Mouse (Mus musculus) cerebellum, postnatal 36 days (tissue): ENCODE measurements around the gene Gm20388.

Source experiments
- DNase-seq, 2 experiments: peaks; one replicate each; pipeline ENCODE4 v3.0.0; 2021 to 2022; ENCODE audit warnings: mixed read lengths in 2 of 2

The Gm20388 gene

GRCm38 (mm10) chr8:124321227-124321840 lies 4410.7 kb downstream of the Gm20388 start:
- no peak for DNase-seq

GRCm38 (mm10) chr8:124323356-124323755 lies 4412.7 kb downstream of the Gm20388 start:
- DNase-seq = no peak

DNA sequence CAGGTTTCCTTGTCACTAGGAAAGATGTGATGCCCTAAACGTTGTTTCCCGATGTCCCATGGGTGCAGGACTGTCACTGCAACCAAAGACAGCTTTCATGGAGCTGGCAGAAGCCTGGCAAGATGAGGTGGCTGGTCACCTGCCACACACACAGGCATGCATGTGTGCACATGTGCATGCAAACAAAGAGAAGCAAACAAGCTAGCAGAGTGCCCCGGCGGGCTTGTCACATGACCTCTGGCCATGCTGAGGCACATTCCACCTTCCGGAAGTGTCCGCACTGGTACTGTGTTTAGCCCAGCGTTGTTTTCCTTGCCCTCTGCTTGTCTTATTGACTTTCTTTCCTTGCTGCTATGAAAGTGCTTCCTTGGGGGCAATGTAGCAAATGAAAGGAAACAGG lies 4417.6 kb downstream of the Gm20388 start:
- DNase-seq = no peak

GRCm38 (mm10) chr8:124329690-124330089 lies 4419.0 kb downstream of the Gm20388 start:
- DNase-seq = no peak

- DNase-seq = peak; percentile 61 to 74
These were observed 4419.8 kb downstream of the Gm20388 start for GRCm38 (mm10) chr8:124330433-124330832.

- DNase-seq = no peak
These were observed 4420.5 kb downstream of the Gm20388 start for GRCm38 (mm10) chr8:124331094-124331493.

- no peak for DNase-seq
These were observed 4421.1 kb downstream of the Gm20388 start for GRCm38 (mm10) chr8:124331706-124332105.

GRCm38 (mm10) chr8:124336302-124336701 lies 4425.7 kb downstream of the Gm20388 start:
- DNase-seq = no peak

GRCm38 (mm10) chr8:124339742-124340141 lies 4429.1 kb downstream of the Gm20388 start:
- DNase-seq = no peak

- DNase-seq = no peak
These were observed 4429.9 kb downstream of the Gm20388 start for GRCm38 (mm10) chr8:124340360-124341068.

DNA sequence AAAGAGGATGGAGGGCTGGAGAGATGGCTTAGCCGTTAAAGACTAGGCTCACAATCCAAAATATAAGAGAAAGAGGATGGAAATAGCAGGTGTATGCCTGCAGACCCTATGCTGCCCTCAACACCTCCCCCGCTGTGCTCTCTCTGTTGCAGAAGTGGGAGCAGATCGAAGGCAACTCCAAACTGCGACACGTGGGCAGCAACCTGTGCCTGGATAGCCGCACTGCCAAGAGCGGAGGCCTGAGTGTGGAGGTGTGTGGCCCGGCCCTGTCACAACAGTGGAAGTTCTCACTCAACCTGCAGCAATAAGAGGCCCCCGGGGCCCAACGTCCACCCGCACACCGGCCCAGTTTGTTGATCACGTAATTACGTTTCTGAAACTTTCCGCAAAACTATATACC lies 4432.5 kb downstream of the Gm20388 start:
- DNase-seq = no peak

DNA sequence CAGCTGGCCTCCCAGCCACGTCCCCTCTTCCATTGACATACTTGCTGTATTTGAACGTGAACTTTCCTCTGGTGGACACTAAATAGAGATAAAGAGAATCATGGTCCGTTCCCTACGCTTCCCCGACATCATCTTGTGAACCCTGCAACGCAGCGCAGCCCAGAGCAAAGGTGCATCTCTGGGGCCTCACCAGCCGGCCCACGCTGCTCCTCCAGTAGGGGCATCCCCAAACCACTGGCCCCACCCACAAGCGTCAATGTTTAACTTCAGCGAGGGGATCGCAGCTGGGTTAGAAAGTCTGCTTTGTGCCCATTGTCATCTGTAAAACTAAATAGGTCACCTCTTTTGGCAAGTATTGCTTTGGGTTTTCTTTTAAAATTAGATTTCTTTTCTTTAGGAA lies 4433.4 kb downstream of the Gm20388 start:
- DNase-seq = no peak

DNA sequence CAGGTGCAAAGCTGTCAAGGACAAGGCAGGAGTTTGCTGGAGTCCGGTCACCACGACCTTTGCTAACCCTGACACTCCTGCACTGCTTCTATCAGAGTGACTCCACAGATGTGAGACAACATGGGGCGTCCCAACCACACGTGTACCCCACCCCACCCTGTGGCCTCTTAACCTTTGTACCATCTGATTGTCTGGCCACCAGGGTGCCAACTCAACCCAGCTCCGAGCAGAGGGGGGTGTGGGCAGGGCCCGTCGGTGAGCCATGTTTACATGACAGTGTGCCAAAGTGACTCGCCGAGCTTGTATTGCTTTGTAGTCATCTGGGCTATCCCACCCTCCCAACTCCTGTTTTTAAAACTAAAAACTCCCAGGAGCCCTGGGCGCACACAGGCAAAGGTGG lies 4434.5 kb downstream of the Gm20388 start:
- no peak for DNase-seq

GRCm38 (mm10) chr8:124346852-124347523 lies 4436.3 kb downstream of the Gm20388 start:
- peak; percentile 69 to 77 for DNase-seq

GRCm38 (mm10) chr8:124348087-124348486 lies 4437.4 kb downstream of the Gm20388 start:
- DNase-seq = no peak

DNA sequence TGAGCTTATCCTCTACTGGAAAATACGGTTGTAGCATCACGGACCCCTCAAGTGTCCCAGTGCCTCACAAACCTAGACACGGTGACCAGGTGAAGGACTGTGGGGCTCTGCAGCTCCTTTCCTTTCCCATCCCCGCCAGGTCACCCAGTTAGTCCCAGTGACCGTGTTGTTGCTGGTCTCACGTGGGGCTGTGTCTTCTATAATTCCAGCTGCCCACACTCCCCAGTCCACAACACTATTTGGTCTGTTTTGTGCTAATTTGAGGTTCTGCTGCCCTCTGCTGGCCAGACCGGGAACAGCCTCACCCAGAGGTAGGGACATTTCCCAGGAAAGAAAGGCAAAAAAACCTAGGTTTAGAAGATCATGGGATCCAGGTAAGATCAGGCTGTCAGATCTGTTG lies 4439.0 kb downstream of the Gm20388 start:
- DNase-seq = peak; percentile 87 to 94

- DNase-seq = no peak
These were observed 4441.0 kb downstream of the Gm20388 start for GRCm38 (mm10) chr8:124351636-124352035.

DNA sequence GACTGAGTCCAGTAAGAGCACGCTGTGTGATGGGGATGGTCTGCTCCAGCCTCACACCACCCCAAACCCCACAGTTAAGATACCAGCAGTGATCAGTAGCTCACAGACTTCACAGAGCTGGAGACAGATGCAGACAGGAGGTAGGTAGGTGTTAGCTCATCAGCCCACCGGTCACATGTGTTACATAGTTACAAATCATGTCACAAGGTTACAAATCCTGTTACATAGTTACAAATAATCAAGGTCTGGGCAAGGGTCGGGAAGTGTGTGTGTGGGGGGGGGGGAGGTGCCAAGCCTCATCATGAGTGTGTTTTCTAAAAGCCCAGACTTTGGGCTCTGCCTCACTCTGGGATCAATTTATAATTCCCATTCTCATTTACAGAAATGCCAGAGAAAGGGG lies 4450.3 kb downstream of the Gm20388 start:
- no peak for DNase-seq

DNA sequence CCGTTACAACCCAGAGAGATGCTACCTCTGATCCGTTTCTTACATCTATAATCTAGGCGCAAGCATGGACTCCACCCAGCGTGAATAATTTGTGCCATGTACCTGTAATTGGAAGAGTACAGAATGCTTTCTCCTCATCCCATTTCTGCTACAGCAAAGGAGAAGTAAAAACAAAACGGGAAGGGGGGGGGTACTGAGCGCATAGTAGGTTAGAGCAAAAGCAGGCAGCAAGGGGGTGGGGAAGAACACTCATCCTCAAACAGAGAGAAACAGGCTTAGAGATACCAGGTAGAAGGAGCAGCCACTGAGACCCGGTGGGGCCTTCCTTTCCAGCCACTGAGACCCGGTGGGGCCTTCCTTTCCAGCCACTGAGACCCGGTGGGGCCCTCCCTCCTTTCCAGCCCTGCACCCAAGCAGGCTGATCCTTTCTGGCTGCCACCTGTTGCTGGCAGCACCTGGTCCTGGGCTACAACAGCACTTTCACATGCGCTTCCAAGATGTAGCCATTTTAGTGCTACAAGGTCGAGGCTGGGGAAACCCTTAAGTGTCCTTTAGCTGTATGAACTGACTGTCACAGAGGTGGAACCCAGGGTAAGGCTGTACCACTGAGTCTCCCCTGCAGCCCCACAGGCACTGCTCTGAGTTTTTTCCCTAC lies 4451.3 kb downstream of the Gm20388 start:
- no peak for DNase-seq

- no peak for DNase-seq
These were observed 4451.9 kb downstream of the Gm20388 start for GRCm38 (mm10) chr8:124362589-124362988.

DNA sequence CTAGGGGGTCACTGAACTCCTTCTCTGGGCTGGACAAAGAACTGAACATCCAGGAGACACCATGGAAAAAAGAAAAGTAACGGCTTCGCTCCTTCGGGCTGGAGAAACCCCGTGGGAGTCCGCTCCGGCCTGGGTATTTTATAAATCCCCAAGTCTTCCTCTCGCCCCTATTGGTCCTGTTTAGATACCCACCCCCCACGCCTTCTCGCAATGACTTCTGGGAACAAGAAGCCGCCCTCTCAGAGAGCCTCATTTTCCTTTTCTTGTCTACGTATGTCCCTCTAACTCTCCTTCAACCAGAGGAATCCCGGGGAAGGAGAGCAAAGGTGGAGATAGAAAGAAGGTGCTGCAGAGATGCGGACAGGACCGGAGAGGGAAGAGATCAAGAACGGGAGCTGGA lies 4452.7 kb downstream of the Gm20388 start:
- no peak for DNase-seq

- peak; percentile 79 to 84 for DNase-seq
These were observed 4457.6 kb downstream of the Gm20388 start for GRCm38 (mm10) chr8:124368213-124368612.

DNA sequence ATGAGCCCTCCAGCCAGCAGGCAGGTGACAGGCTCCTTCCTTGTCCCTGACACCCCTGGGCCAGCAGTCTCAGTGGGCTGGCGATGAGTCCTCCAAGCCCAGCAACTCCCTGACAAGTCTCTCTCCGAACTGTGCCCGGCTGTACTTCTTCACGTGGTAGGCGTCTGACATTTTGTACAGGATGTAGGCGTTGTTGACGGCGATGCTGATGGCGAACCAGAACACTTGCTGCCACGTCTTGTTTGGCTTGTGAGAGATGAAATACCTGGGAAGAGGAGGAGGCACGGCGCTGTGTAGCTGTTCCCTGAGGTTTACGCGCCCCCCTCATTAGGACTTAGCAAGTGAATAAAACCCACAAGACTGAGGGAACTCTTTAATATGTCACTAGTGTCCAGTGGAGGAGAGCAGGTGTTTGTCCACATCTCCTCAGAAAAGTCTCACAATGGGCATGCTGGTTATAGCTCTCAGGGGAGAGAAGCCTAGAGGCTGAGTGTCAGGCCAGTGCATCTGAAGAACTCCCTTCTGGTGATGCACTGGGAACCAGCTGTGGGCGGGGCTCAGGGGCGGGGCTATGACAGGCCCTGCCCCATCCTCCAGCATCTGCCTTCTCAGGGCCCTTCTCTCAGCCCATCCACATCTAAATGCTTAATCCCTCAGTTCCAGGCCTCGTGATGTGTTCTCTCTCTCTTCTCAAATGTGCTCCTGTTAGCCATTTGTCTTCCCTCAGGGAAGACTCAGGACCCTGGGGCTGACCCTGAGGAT lies 4460.0 kb downstream of the Gm20388 start:
- no peak for DNase-seq
